Mouse (Mus musculus) right cerebral cortex, postnatal 25 days (tissue): ENCODE data around the gene Scyl1.

Experiments used
- DNase-seq: peaks from one replicate; pipeline ENCODE4 v3.0.0; 2022

The Scyl1 gene

DNA sequence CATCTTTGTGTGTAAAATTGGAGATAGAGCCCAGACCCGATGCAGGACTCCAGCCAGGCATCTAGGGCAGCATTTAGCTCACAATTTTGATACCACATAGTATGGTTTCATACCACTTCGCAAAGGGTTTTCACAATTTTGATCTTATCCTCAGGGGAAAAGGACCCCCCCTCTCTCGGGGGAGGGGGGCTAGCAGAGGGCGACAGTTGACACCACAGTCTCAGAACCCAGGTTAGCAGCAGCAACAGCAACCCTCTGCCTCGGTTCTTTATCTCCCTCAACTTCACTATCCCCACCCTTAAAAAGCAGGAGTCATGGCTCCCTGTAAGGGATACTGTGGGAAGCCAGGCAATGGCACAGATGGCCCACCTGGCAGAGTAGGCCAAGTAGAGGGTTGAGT, 58.0 kb downstream of the Scyl1 start:
- DNase-seq: no peak

DNA sequence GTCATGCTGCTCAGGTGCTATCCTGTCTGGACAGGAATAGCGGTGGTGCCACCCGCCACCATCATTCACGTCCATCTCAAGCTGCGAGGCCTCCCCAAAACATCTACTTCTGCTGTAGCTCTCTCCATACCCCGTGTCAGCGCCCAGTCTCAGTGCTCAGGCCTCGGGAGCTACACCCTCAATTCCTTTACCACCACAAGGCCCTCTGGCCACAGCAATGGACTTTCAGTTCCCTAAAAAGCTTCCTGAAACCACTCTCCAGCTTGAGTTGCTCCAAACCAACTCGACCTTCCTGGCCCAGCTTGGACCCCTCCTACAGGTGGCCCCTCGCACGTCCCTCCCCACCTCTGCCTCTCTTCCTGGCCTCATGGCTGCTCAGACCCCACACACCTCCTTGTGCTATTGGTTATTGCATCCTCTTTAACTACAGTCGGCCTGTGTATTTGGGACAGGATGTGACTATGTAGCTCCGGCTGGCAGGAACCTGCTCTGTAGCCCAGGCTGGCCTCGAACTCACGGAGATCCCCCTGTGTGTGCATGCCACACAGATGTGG, 59.2 kb downstream of the Scyl1 start:
- no peak for DNase-seq

DNA sequence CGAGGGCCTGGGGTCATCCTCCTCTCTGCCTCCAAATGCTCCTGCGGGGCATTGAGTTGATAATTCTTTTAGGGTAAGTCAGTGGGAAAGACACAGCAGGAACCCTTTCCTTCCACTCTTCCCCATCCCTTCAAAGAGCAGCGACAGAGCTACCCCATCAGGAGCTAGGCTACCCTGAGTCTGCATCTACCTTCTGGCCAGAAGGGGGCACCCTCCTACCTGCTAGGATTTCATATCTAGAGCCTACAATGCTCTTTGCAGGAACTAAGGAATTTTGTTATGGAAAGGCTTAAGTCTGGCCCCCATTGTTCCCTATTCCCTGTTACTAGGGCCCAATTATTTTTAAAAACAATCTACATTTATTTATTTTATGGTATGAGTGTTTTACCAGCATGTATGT, 60.0 kb downstream of the Scyl1 start:
- DNase-seq: no peak

- no peak for DNase-seq
Observed at GRCm38 (mm10) chr19:5710581-5710980, 60.6 kb downstream of the Scyl1 start.

DNA sequence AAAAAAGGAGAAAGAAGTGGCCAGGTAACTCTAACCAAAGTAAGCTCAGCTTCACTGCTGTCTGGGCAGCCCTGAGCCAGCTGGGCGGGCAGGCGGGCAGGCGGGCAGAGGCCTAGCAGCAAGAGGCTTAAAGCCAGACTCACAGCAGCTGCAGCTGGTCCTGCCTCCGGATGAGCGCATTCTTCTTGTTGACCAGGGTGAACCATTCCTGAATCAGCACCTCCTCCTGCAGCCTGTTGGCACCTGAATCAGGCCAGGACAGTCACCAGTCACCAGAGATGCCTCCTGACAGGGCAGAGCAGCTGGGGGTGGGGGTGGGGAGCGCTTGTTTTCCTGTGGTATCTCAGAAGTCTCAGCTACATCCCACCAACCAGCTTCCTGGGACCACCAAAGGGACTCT, 61.2 kb downstream of the Scyl1 start:
- no peak for DNase-seq
